Mouse (Mus musculus) liver, postnatal 0 days (tissue): ENCODE measurements around the gene Eri2.

Experiments used
- CTCF ChIP-seq: sonication (generic); IDR thresholded peaks from 2 replicates; pipeline ENCODE4 v1.5.1; 2016; ENCODE audit warnings: antibody characterized with exemption, low read depth
- EP300 ChIP-seq: IDR thresholded peaks from 2 replicates; pipeline ENCODE4 v1.6.1; 2016; ENCODE audit warnings: antibody characterized with exemption, low read depth, mild to moderate bottlenecking

- TF ChIP-seq CTCF (no peak), EP300 (no peak)
These were observed 40.2 kb downstream of the Eri2 start for GRCm38 (mm10) chr7:119753696-119754095.
